Mouse (Mus musculus) retina, embryonic 14.5 days (tissue): ENCODE results near the gene Pde4d.

Source experiments
- DNase-seq: peaks from one replicate; pipeline ENCODE4 v3.0.0-alpha.2; 2015; ENCODE audit warnings: low spot score

The Pde4d gene

GRCm38 (mm10) chr13:108490872-108491271 lies 41.1 kb downstream of the Pde4d start:
- DNase-seq = no peak

- DNase-seq = no peak
Measured at GRCm38 (mm10) chr13:108492886-108493285, 43.1 kb downstream of the Pde4d start.

- no peak for DNase-seq
Measured at GRCm38 (mm10) chr13:108494365-108494764, 44.6 kb downstream of the Pde4d start.

GRCm38 (mm10) chr13:108497768-108498167 lies 48.0 kb downstream of the Pde4d start:
- DNase-seq = no peak

GRCm38 (mm10) chr13:108498247-108498743 lies 48.5 kb downstream of the Pde4d start:
- no peak for DNase-seq

GRCm38 (mm10) chr13:108498773-108499313 lies 49.1 kb downstream of the Pde4d start:
- no peak for DNase-seq

- no peak for DNase-seq
Measured at GRCm38 (mm10) chr13:108501386-108501785, 51.6 kb downstream of the Pde4d start.

- no peak for DNase-seq
Measured at GRCm38 (mm10) chr13:108524548-108524947, 74.8 kb downstream of the Pde4d start.

- no peak for DNase-seq
Measured at GRCm38 (mm10) chr13:108524969-108525368, 75.2 kb downstream of the Pde4d start.

GRCm38 (mm10) chr13:108526258-108527007 lies 76.7 kb downstream of the Pde4d start:
- DNase-seq = no peak

GRCm38 (mm10) chr13:108527090-108527770 lies 77.5 kb downstream of the Pde4d start:
- no peak for DNase-seq

- no peak for DNase-seq
Measured at GRCm38 (mm10) chr13:108528343-108528742, 78.6 kb downstream of the Pde4d start.

GRCm38 (mm10) chr13:108532875-108533274 lies 83.1 kb downstream of the Pde4d start:
- no peak for DNase-seq

- DNase-seq = no peak
Measured at GRCm38 (mm10) chr13:108536436-108536835, 86.7 kb downstream of the Pde4d start.

GRCm38 (mm10) chr13:108536951-108537350 lies 87.2 kb downstream of the Pde4d start:
- no peak for DNase-seq

- no peak for DNase-seq
Measured at GRCm38 (mm10) chr13:108538760-108539369, 89.1 kb downstream of the Pde4d start.

- DNase-seq = no peak
Measured at GRCm38 (mm10) chr13:108541488-108541887, 91.7 kb downstream of the Pde4d start.

- no peak for DNase-seq
Measured at GRCm38 (mm10) chr13:108542342-108542761, 92.6 kb downstream of the Pde4d start.

- DNase-seq = no peak
Measured at GRCm38 (mm10) chr13:108552288-108552687, 102.5 kb downstream of the Pde4d start.

- DNase-seq = no peak
Measured at GRCm38 (mm10) chr13:108552995-108553394, 103.2 kb downstream of the Pde4d start.

- DNase-seq = no peak
Measured at GRCm38 (mm10) chr13:108554901-108555300, 105.2 kb downstream of the Pde4d start.

- no peak for DNase-seq
Measured at GRCm38 (mm10) chr13:108596938-108597337, 147.2 kb downstream of the Pde4d start.

GRCm38 (mm10) chr13:108598673-108599072 lies 148.9 kb downstream of the Pde4d start:
- no peak for DNase-seq
